Mouse (Mus musculus) kidney, adult 11 months (tissue): Measurements from ENCODE around the gene Rrm1.
A peak's percentile ranks its signal among the peaks of the same experiment; 100 is the strongest.
"Not testable (repeated sequence)": the region's sequence is repeated elsewhere in the genome, so short reads cannot be mapped to it uniquely, and the experiment has no call there.

Source experiments
- DNase-seq: peaks from one replicate; pipeline ENCODE4 v3.0.0; 2022

Rrm1 gene

GRCm38 (mm10) chr7:102441657-102442391 lies at the start of gene Rrm1:
TSS of gene Rrm1 (plus strand) at chr7:102441695.
- peak; percentile 94 for DNase-seq

- no peak for DNase-seq
Measured at GRCm38 (mm10) chr7:102393898-102394297, 47.6 kb upstream of the Rrm1 start.

GRCm38 (mm10) chr7:102395894-102396293 lies 45.6 kb upstream of the Rrm1 start:
- DNase-seq = no peak

DNA sequence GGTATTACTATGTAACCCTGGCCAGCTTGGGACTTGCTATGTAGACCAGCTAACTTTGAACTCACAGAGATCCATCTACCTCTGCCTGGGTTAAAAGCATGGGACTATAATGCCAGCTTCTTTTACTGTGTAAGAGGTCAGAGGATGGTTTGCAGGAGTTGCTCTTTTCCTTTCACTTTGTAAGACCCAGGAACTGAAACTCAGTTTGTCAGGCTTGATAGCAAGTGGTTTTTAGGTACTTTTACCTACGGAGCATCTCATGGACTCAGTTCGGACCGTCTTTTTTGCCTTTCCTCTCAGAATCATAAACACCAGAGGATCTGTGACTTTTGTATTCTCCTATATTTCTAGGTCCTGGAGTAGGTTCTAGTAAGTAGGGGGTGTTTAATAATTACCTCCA lies 45.2 kb upstream of the Rrm1 start:
- DNase-seq = no peak

GRCm38 (mm10) chr7:102399180-102399731 lies 42.2 kb upstream of the Rrm1 start:
- DNase-seq = no peak

- DNase-seq = no peak
Measured at GRCm38 (mm10) chr7:102404118-102404517, 37.4 kb upstream of the Rrm1 start.

GRCm38 (mm10) chr7:102407440-102407839 lies 34.1 kb upstream of the Rrm1 start:
- no peak for DNase-seq

- DNase-seq = not testable (repeated sequence)
Measured at GRCm38 (mm10) chr7:102415272-102415671, 26.2 kb upstream of the Rrm1 start.

DNA sequence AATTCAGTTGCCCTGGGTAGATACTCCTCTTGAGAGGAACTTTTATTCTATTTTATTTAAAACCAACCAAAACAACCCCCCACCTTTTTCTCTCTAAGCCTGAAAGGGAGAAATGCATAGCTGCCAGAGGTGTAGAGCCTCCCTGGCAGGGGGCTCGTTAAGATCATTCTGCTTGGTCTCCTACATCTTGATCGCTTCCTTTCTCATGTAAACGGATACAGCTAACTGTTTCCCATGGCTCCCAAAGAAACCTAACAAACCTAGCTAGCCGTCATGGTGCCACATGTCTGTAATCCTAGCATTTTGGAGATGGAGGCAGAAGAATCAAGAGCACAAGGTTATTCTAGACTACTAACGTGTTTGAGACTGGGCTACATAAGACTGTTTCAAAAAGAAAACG lies 25.7 kb upstream of the Rrm1 start:
- DNase-seq = no peak

- peak; percentile 15 for DNase-seq
Measured at GRCm38 (mm10) chr7:102417398-102417797, 24.1 kb upstream of the Rrm1 start.

DNA sequence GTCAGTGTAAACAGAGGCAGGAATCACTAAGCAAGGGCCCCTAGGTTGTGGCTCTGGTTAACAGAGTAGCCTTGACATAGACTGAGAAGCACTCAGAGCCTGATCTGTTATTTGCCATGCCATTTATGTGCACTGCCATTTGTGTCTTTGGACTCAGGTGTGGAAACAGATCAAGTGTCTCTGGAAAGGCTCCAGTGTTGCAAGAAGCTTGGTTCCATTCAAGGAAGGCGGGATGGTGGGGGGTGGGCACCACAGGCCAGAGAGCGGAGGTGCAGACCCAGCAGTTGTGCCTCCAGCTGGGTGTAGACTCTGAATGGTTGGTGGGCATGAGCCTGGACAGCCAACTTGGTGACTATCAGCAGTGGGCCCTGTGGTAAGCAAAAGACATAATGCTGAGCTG lies 19.5 kb upstream of the Rrm1 start:
- no peak for DNase-seq

- DNase-seq = no peak
Measured at GRCm38 (mm10) chr7:102425933-102426685, 15.4 kb upstream of the Rrm1 start.

DNA sequence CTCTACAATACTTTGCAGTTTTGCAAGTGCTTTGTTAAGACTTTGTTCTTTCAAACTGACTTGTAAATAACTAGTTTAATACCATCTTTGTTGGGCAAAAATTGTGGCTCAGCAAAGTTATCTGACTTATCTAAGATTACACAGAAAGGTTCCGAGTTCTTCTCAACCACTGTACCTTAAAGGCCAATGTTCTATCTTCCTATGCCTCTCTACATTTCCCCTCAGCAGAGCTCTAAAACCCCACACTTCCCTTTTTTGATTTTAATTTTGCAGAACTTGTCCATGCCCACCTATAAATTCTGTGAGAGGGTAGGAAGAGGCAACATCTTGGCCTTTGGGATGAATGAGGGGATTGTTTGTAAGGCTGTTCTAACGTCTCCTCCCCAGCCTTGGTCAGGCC lies 7.2 kb upstream of the Rrm1 start:
- DNase-seq = no peak

GRCm38 (mm10) chr7:102440822-102441656 lies 456 bp upstream of the Rrm1 start:
- DNase-seq = no peak

- no peak for DNase-seq
Measured at GRCm38 (mm10) chr7:102442432-102442831, 937 bp downstream of the Rrm1 start.

- no peak for DNase-seq
Measured at GRCm38 (mm10) chr7:102444301-102444700, 2.8 kb downstream of the Rrm1 start.

DNA sequence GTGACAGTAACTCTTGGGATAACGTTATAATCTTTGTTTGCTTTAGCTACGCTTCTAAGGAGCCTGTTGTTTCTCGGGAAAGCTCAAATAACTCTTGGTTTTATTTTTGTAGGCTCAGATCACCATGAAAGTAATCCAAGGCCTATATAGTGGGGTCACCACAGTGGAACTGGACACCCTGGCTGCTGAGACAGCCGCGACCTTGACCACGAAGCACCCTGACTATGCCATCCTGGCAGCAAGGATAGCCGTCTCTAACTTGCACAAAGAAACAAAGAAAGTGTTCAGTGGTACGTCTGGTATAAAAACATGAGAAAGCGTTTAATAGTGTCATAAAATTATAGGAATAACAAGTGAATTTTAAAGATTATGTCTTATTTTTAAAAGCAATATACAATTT lies 4.9 kb downstream of the Rrm1 start:
- no peak for DNase-seq

DNA sequence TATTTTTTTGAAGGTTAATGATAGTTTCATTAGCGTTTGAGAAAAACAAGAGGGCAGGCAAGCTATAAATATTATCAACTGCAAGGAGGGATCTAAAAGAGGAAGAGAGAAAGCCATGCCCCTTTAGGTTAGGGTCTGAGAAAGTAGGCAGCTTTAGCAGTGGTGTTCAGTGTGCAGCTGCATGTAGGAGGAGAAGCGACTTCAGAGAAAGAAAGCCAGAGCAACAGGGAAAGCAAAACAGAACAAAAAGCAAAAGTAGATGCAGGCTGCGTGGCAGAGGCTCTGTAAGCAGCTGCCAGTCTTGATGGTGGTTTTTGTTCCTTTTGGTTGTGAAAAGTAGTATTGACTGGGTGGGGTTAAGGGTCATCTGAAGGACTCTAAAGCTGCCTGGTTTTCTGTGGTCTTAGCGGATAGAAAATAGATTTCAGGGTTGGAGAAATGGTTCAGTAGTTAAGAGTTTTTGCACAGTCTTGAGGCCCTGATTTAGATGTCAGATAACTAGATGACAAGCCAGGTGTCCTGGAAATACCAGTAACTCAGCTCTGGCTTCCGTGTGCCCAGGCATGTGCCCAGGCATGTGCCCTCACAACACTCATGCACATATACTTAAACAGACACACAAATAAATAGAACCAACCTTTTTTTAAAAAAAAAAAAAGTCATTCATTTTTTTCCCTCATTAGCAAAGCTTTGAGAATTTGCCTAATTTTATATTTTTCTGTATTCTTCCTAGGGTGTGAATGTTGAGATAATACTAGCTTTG lies 17.3 kb downstream of the Rrm1 start:
- no peak for DNase-seq

GRCm38 (mm10) chr7:102467566-102467965 lies 26.1 kb downstream of the Rrm1 start:
- DNase-seq = no peak

GRCm38 (mm10) chr7:102472675-102473074 lies 31.2 kb downstream of the Rrm1 start:
- no peak for DNase-seq

GRCm38 (mm10) chr7:102476601-102477000 lies 35.1 kb downstream of the Rrm1 start:
- no peak for DNase-seq

- no peak for DNase-seq
Measured at GRCm38 (mm10) chr7:102477377-102477776, 35.9 kb downstream of the Rrm1 start.
